Mouse (Mus musculus) adrenal gland, adult 8-10 months (tissue): Measurements from ENCODE around the gene Zfp808. TPM values are rescaled to one million over a fixed set of nuclear protein-coding genes. Genes with fewer than 3 reads are reported as not detected.
"Not testable (repeated sequence)": the region's sequence is repeated elsewhere in the genome, so short reads cannot be mapped to it uniquely, and the experiment has no call there.

ENCODE experiments used
- DNase-seq: peaks from one replicate; pipeline ENCODE4 v3.0.0; 2022
- total RNA-seq, 4 experiments: library from RNA; stranded (reverse); gene quantifications; 2 replicates each; pipeline ENCODE4 v1.2.4; 2022

Zfp808 gene
- total RNA-seq, result 1 to 10 TPM; 5.2 to 6.9 (median 6.4) TPM

GRCm38 (mm10) chr13:62129432-62130171 lies at the start of gene Zfp808:
Gene Zfp808, plus strand, starts transcription at chr13:62129886.
- DNase-seq, result peak; percentile 47

DNA sequence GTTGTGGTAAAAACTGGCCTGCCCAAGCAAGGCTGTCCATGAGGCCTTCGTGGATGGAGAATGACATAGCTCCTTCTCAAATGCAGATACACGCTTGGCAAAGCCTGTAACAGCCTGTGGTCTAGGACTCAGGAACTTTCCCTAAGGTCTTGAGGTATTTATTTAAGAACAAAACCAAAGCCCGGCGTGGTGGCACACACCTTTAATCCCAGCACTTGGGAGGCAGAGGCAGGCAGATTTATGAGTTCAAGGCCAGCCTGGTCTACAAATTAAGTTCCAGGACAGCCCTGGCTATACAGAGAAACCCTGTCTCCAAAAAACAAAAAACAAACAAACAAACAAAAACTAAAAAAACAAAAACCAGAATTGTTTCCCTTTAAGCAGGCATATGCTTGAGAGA lies 30.9 kb upstream of the Zfp808 start:
- DNase-seq, result not testable (repeated sequence)

DNA sequence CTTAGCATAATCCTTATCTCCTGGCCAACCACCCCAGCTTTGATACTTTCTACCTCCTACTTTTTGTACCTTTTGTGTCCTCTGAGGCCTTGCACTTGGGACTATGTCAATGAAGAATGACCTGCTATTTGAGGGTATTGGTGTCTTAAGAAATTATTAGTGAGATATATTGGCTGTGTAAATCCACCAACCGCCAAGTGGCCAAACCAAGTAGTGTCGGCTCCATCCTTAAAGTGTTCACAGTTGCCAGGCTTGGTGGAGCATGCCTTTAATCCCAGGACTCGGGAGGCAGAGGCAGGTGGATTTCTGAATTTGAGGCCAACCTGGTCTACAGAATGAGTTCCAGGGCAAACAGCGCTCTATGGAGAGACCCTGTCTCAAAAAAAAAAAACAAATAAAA lies 30.2 kb upstream of the Zfp808 start:
- not testable (repeated sequence) for DNase-seq

GRCm38 (mm10) chr13:62102368-62102767 lies 27.3 kb upstream of the Zfp808 start:
- not testable (repeated sequence) for DNase-seq

DNA sequence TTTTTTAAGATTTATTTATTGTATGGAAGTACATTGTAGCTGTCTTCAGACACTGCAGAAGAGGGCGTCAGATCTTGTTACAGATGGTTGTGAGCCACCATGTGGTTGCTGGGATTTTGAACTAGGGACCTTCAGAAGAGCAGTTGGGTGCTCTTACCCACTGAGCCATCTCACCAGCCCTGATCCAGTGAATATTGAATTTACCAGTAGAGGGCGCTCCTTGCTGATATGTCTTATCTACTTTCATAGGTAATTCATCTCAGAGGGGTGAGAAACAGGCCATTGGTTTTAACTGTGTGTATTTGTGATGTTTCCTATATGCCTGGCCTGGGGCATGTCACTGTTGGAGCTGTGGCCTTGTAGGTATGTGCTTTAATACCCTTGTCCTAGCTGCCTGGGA lies 13.8 kb upstream of the Zfp808 start:
- DNase-seq, result not testable (repeated sequence)

- not testable (repeated sequence) for DNase-seq
Measured at GRCm38 (mm10) chr13:62121578-62121977, 8.1 kb upstream of the Zfp808 start.

DNA sequence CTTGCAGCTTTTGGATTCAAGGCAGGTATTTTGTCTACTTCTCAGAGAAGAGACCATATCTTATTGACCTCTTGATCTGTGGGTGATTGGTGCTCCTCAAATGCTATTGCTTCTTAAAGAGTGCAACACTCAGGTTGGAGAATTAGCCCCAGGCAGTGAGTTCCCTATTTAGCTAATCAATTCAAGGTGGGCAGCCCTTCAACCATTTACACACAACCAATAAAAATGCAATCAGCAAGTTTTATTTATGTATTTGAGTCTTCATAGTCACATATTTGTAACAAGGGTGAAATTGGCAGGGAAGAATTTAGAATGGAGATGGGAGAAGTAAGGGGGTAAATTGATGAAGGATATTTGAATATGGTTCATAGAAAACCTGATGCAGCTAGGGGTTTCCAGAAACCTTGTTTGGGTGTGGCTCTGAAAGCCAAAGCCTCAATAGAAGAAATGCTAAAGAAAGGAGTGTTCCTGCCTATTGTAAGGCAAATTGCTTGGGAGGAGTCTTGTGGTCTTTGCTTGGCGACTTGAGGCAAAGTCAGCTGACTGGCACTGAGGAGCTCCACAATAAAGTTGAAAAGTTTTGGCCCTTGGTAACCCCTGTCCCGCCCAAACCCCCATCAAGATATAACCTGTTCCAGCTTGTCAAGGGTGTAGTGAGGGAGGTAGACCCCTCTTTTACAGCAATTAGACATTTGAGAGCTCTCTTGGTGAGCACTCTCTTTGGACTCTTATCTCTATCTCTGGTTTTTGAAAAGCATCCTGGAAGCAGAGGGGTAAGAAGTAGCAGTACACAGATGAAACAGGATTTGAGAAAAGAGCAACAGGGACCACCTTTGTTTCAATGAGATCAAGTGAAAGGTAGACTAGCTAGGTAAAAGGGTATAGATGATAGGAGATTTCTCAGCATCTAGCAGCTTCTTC lies 52.4 kb downstream of the Zfp808 start:
- not testable (repeated sequence) for DNase-seq

- no peak for DNase-seq
Measured at GRCm38 (mm10) chr13:62245264-62245663, 115.6 kb downstream of the Zfp808 start.

- not testable (repeated sequence) for DNase-seq
Measured at GRCm38 (mm10) chr13:62255226-62255625, 125.5 kb downstream of the Zfp808 start.

DNA sequence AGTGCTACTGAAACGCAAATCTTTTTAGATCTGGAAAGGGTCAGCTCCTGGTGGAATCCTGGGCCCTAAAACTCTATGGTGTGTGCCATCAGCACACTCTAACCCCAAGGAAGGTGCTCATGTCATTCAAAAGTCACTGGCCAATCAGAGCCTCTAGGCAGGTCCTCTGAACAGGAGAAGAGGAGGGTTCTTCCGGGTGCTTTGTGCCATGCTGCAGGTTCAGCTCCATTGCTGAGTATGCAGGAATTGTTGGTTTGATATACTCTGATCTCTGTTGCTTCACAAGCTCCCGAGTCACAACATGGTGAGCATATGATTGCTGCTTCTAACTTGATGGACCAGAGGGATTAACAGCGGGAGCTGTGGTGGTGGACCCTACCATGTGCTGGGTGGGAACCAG lies 133.7 kb downstream of the Zfp808 start:
- DNase-seq, result no peak
